Mouse (Mus musculus) ES-Bruce4 (cell line): ENCODE measurements at regions not wholly inside any gene's neighbourhood (a gene's known extent, or its start where the extent isn't known, plus 50 kb on each side); places are given as distances from the start of the nearest gene placed in this dataset.

Experiments
- H3K27ac ChIP-seq: 2 replicates; pipeline ENCODE4 v1.5.1; 2012; ENCODE audit warnings: low read length, inconsistent platforms; ENCODE audit not compliant: insufficient read depth
- H3K27me3 ChIP-seq: 2 replicates; pipeline ENCODE4 v1.6.1; 2012; ENCODE audit warnings: mild to moderate bottlenecking, low read length, inconsistent platforms; ENCODE audit not compliant: control insufficient read depth, poor library complexity, insufficient read depth, severe bottlenecking
- H3K36me3 ChIP-seq: 2 replicates; pipeline ENCODE4 v1.6.1; 2012; ENCODE audit warnings: inconsistent platforms, mild to moderate bottlenecking, low read length, moderate library complexity; ENCODE audit not compliant: control insufficient read depth, poor library complexity, insufficient read depth, severe bottlenecking
- H3K4me1 ChIP-seq: one replicate; pipeline ENCODE4 v1.8.1; 2011; ENCODE audit warnings: low read length; ENCODE audit not compliant: control insufficient read depth, insufficient read depth
- H3K4me3 ChIP-seq: 2 replicates; pipeline ENCODE4 v1.5.1; 2011; ENCODE audit warnings: low read depth, mild to moderate bottlenecking, low read length
- H3K9ac ChIP-seq: 2 replicates; pipeline ENCODE4 v1.6.1; 2012; ENCODE audit warnings: low read depth, mild to moderate bottlenecking, inconsistent platforms; ENCODE audit not compliant: poor library complexity, severe bottlenecking
- H3K9me3 ChIP-seq: replicated peaks from 2 replicates; pipeline ENCODE4 v1.6.1; 2012; ENCODE audit warnings: mild to moderate bottlenecking, low read length, inconsistent platforms; ENCODE audit not compliant: control insufficient read depth, poor library complexity, insufficient read depth, severe bottlenecking
- CTCF ChIP-seq: IDR thresholded peaks from one replicate; pipeline ENCODE4 v1.8.1; 2011; ENCODE audit warnings: low read depth, low read length
- EP300 ChIP-seq: IDR thresholded peaks from 2 replicates; pipeline ENCODE4 v1.6.1; 2011; ENCODE audit warnings: low read depth, low read length; ENCODE audit not compliant: insufficient read depth
- POLR2A ChIP-seq: IDR thresholded peaks from one replicate; pipeline ENCODE4 v1.8.1; 2011; ENCODE audit warnings: low read length; ENCODE audit not compliant: insufficient read depth

DNA sequence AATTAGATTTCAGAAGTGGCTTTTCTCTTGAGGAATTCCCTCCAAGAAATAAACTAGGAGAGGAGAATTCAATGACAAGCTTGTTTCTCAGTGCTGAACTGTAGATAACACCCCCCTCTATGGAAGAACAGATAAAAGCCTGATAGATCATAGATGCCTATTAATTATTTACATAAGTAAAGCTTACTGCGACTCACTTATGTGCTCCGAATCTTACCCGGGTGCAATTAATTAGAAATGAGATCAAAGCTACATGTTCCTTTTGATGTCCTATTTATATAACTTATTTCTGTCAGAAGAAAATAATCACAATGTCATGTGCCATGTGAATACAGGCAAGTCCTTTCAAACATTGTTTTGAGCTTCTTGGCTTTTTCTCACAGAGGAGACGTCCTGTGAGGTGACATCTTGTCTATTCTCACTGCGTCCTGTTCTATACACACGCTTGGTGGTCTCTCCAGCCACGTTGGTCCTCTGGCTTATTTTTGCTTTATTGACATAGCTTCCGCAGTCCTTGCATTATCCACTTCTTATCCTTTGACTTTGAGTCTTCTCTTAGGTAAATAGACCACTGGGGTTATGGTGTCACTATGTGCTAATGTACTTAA lies 50.7 kb upstream of the Fat1 start:
- no peak overlapping the region for H3K27ac ChIP-seq
- H3K9ac ChIP-seq = no peak overlapping the region
- TF ChIP-seq EP300 (no peak), CTCF (no peak), POLR2A (no peak)
- H3K36me3 ChIP-seq = no peaks in the 10 kb centered on the region
- H3K4me3 ChIP-seq = no peak overlapping the region
- no peaks in the 10 kb centered on the region for H3K27me3 ChIP-seq
- H3K9me3 ChIP-seq = peaks cover 4% of the 10 kb centered on the region; the same call in 1 of the 2 replicates
- no peaks in the 10 kb centered on the region for H3K4me1 ChIP-seq
